Comparison of ENCODE assay signal across 8 mouse cellular contexts in the genomic region with DNA sequence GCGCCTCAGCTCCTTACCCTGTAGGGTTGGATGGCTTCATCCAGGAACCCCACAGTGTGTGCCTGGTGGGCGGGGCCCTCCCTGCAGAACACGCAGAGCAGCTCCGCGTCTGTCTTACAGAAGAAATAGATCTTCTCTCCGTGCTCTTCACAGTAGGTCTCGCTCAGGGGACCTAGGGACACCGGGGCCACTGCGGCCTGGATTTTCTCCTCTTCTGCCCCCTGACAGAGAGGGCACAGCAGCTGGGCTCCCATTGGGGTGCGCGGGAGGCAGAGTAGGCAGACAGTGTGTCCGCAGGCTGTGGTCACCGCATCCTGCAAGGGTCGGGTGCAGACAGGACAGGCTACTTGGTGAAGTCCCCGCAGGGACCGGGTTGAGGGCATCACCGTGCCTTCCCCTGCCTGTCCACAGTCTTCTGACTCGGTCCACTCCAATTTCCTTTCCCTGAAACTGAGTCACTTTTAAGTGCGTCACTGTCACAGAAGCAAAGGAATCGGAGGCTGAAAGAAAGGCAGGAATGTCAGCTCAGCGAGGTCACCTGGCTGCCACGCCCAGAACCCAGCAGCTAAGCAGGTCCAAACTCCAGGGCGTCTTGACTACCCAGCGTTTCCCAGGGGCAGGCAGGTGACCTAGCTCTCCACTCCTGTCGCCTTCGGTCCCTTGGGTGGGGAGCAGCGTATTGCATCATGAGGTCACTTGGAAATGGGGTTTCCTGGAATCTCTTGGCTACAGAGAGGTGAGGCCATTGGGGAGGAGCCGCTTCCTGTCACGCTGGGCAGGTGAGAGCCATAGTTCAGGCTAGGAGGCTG. TPM values are rescaled to one million over a fixed set of nuclear protein-coding genes. Genes with fewer than 3 reads are reported as not detected.
DNase-seq lines count a peak whose midpoint lies in the region; ATAC-seq and TF ChIP-seq lines count a peak whose summit lies in the region.

TSS of gene Trim15 (minus strand) at position 492 of the 809 bp plus-strand sequence.

- H3K4me1 ChIP-seq in ES-Bruce4 (ENCODE audit: control insufficient read depth, insufficient read depth, low read length): no peaks in the 10 kb centered on the region
- H3K4me1 ChIP-seq in hindbrain, embryonic 15.5 days (replicated peaks): peaks cover 8% of the 10 kb centered on the region
- peaks cover 45% of the 10 kb centered on the region for H3K4me1 ChIP-seq in liver, embryonic 15.5 days (replicated peaks)
- H3K4me1 ChIP-seq in stomach, postnatal 0 days (replicated peaks; ENCODE audit: control insufficient read depth, insufficient read depth): no peaks in the 10 kb centered on the region

- TF ChIP-seq POLR2A in ES-Bruce4 (IDR thresholded peaks at IDR 0.05; ENCODE audit: insufficient read depth, low read length): no peak
- no peak for TF ChIP-seq POLR2A in brain, embryonic 14.5 days (IDR thresholded peaks at IDR 0.05; ENCODE audit: borderline replicate concordance, extremely low read depth, insufficient read depth, insufficient read length, poor library complexity, severe bottlenecking)

- no peak within 1 kb of the TSS for H3K27ac ChIP-seq in ES-Bruce4 (ENCODE audit: insufficient read depth, low read length)
- H3K27ac ChIP-seq in hindbrain, embryonic 15.5 days (replicated peaks): no peak within 1 kb of the TSS
- peak within 1 kb of the TSS; percentile 74 for H3K27ac ChIP-seq in liver, embryonic 15.5 days (replicated peaks)
- H3K27ac ChIP-seq in stomach, postnatal 0 days (replicated peaks): peak within 1 kb of the TSS; percentile 69

- H3K9ac ChIP-seq in ES-Bruce4 (ENCODE audit: low read depth, poor library complexity, severe bottlenecking): no peak within 1 kb of the TSS
- H3K9ac ChIP-seq in hindbrain, embryonic 15.5 days: 0 out of 2 replicates have a peak within 1 kb of the TSS, but pooled peaks have one; percentile 39
- peak within 1 kb of the TSS; percentile 58 for H3K9ac ChIP-seq in liver, embryonic 15.5 days
- 0 out of 2 replicates have a peak within 1 kb of the TSS, but pooled peaks have one; percentile 38 for H3K9ac ChIP-seq in stomach, postnatal 0 days (ENCODE audit: low read length)

- TF ChIP-seq EP300 in ES-Bruce4 (IDR thresholded peaks at IDR 0.05; ENCODE audit: insufficient read depth, low read depth, low read length): 0 out of 2 replicates have a peak, but pooled peaks have one; percentile 2
- no peak for TF ChIP-seq EP300 in stomach, postnatal 0 days (optimal IDR thresholded peaks at IDR 0.05)

- peak within 1 kb of the TSS; percentile 38 for H3K4me3 ChIP-seq in ES-Bruce4 (ENCODE audit: low read depth, low read length)
- peak within 1 kb of the TSS; percentile 32 for H3K4me3 ChIP-seq in hindbrain, embryonic 15.5 days
- H3K4me3 ChIP-seq in liver, embryonic 15.5 days (replicated peaks): peak within 1 kb of the TSS; percentile 51
- H3K4me3 ChIP-seq in stomach, postnatal 0 days (ENCODE audit: low read depth, low read length): peak within 1 kb of the TSS; percentile 27; the same call in 1 of the 2 replicates

- DNase-seq in brain, embryonic 14.5 days (ENCODE audit: low read depth): peak; percentile 3
- peak; percentile 86 for DNase-seq in stomach, postnatal 0 days (ENCODE audit: low spot score)
- DNase-seq in cerebellum, adult 9-11 months: no peak
- no peak for DNase-seq in urinary bladder, postnatal 14 days (ENCODE audit: low spot score)

- no peaks in the 10 kb centered on the region for H3K9me3 ChIP-seq in ES-Bruce4 (replicated peaks; ENCODE audit: control insufficient read depth, insufficient read depth, low read length, poor library complexity, severe bottlenecking)
- H3K9me3 ChIP-seq in hindbrain, embryonic 15.5 days: no peaks in the 10 kb centered on the region
- no peaks in the 10 kb centered on the region for H3K9me3 ChIP-seq in liver, embryonic 15.5 days (replicated peaks)
- H3K9me3 ChIP-seq in stomach, postnatal 0 days (ENCODE audit: control insufficient read depth, low read length): no peaks in the 10 kb centered on the region

- peak; percentile 49; the same call in 1 of the 2 replicates for ATAC-seq in hindbrain, embryonic 15.5 days (ENCODE audit: low FRiP score, low read depth)
- ATAC-seq in liver, embryonic 15.5 days (ENCODE audit: insufficient read depth): no peak
- ATAC-seq in stomach, postnatal 0 days (ENCODE audit: low FRiP score, low TSS enrichment): peak; percentile 98
- no peak for ATAC-seq in megakaryocyte-erythroid progenitor cell, adult 5-6 weeks (replicated peaks; ENCODE audit: low FRiP score, low TSS enrichment, poor library complexity, severe bottlenecking)

- WGBS in hindbrain, embryonic 15.5 days: 21% methylated on average over 29 of the region's 29 CpGs
- WGBS in liver, embryonic 15.5 days (ENCODE audit: insufficient replicate concordance): 15% methylated on average over 29 of the region's 29 CpGs
- 9% methylated on average over 29 of the region's 29 CpGs for WGBS in stomach, postnatal 0 days

- no peaks in the 10 kb centered on the region for H3K36me3 ChIP-seq in ES-Bruce4 (ENCODE audit: control insufficient read depth, insufficient read depth, low read length, poor library complexity, severe bottlenecking)
- no peaks in the 10 kb centered on the region for H3K36me3 ChIP-seq in hindbrain, embryonic 15.5 days
- peaks cover 9% of the 10 kb centered on the region for H3K36me3 ChIP-seq in liver, embryonic 15.5 days (replicated peaks)
- H3K36me3 ChIP-seq in stomach, postnatal 0 days (ENCODE audit: control insufficient read depth, insufficient read depth, low read length): no peaks in the 10 kb centered on the region

- no peak for TF ChIP-seq CTCF in ES-Bruce4 (IDR thresholded peaks at IDR 0.05; ENCODE audit: low read depth, low read length)
- no peak for TF ChIP-seq CTCF in brain, embryonic 14.5 days (IDR thresholded peaks at IDR 0.05; ENCODE audit: borderline replicate concordance, extremely low read depth, insufficient read depth, insufficient read length)
- TF ChIP-seq CTCF in stomach, postnatal 0 days (IDR thresholded peaks at IDR 0.05; ENCODE audit: low read depth): no peak

- no peaks in the 10 kb centered on the region for H3K27me3 ChIP-seq in ES-Bruce4 (ENCODE audit: control insufficient read depth, insufficient read depth, low read length, poor library complexity, severe bottlenecking)
- H3K27me3 ChIP-seq in hindbrain, embryonic 15.5 days: 0 out of 2 replicates have a peak, but pooled peaks cover 9% of the 10 kb centered on the region
- peaks cover 58% of the 10 kb centered on the region for H3K27me3 ChIP-seq in liver, embryonic 15.5 days
- no peaks in the 10 kb centered on the region for H3K27me3 ChIP-seq in stomach, postnatal 0 days (ENCODE audit: control insufficient read depth, insufficient read depth, low read length)

- H3K4me2 ChIP-seq in hindbrain, embryonic 15.5 days: peak within 1 kb of the TSS; percentile 58
- H3K4me2 ChIP-seq in liver, embryonic 15.5 days: peak within 1 kb of the TSS; percentile 78
- H3K4me2 ChIP-seq in stomach, postnatal 0 days (replicated peaks; ENCODE audit: low read depth): peak within 1 kb of the TSS; percentile 58

RNA-seq across cellular contexts. Expression of gene Trim15, which starts in this region (rescaled TPM):
- not detected in 2 replicates for polyA plus RNA-seq in ES-Bruce4 (2011; ENCODE audit: insufficient read depth, insufficient read length, low read depth, missing spikeins)
- 0.09 and 0.16 TPM in 2 replicates for polyA plus RNA-seq in brain, embryonic 14.5 days (2012; rRNA removed)
- polyA plus RNA-seq in hindbrain, embryonic 15.5 days (2015; fragmentation: Nextera tagmentation; extraction: Ambion mirVana): 0.64 and 0.83 TPM in 2 replicates
- 0.33 and 0.59 TPM in 2 replicates for polyA plus RNA-seq in liver, embryonic 15.5 days (2015; fragmentation: Nextera tagmentation; extraction: Ambion mirVana)
- polyA plus RNA-seq in stomach, postnatal 0 days (2015; fragmentation: Nextera tagmentation; extraction: Ambion mirVana): 2.0 and 2.1 TPM in 2 replicates
- not detected in 2 replicates for total RNA-seq in megakaryocyte-erythroid progenitor cell, adult 5-6 weeks (2014; fragmentation: Nextera tagmentation)
- total RNA-seq in megakaryocyte-erythroid progenitor cell, adult 5-6 weeks (2017): not detected in 2 replicates

Comparison
In these comparisons a context has a peak if more than half of its experiments do, and no peak if none do; other contexts are left out.
1. Peak in DNase-seq in brain, embryonic 14.5 days; RNA of the gene not detected or under 1 TPM.
2. Peak in ATAC-seq, H3K4me3 ChIP-seq, H3K9ac ChIP-seq and H3K4me2 ChIP-seq in hindbrain, embryonic 15.5 days; RNA of the gene not detected or under 1 TPM.
3. H3K27ac ChIP-seq: peak in liver, embryonic 15.5 days (single experiment) and stomach, postnatal 0 days (single experiment); none in ES-Bruce4 (single experiment) and hindbrain, embryonic 15.5 days (single experiment).
4. Peak in every context shown above with its lines, with median percentiles within 50 percentile points of each other: H3K4me3 ChIP-seq and H3K4me2 ChIP-seq.